Mouse (Mus musculus): ENCODE measurements around the gene Thrsp. TPM values are rescaled to one million over a fixed set of nuclear protein-coding genes. Genes with fewer than 3 reads are reported as not detected.
"Not testable (repeated sequence)": the region's sequence is repeated elsewhere in the genome, so short reads cannot be mapped to it uniquely, and the experiment has no call there.

Gene Thrsp
- total RNA-seq (2021), result 1 to 10 TPM; 4.7 to 8.4 TPM

- intact Hi-C loops (cut with DNase I), result no loop called here
- peak; percentile 81 to 82 for DNase-seq (ENCODE audit: extremely low spot score in 1 of 2, low spot score in 2 of 2)
Measured at GRCm38 (mm10) chr7:97416906-97417777, at the start of gene Thrsp. Gene Thrsp, minus strand, starts transcription at chr7:97417730.

- DNase-seq (ENCODE audit: extremely low spot score in 1 of 2, low spot score in 2 of 2), result no peak
- intact Hi-C loops (cut with DNase I), result no loop called here
Measured at GRCm38 (mm10) chr7:97455577-97455976, 38.0 kb upstream of the Thrsp start.

- no peak for DNase-seq (ENCODE audit: extremely low spot score in 1 of 2, low spot score in 2 of 2)
- intact Hi-C loops (cut with DNase I), result no loop called here
Measured at GRCm38 (mm10) chr7:97454795-97455194, 37.3 kb upstream of the Thrsp start.

- DNase-seq (ENCODE audit: extremely low spot score in 1 of 2, low spot score in 2 of 2), result peak in 1 of 2 experiments; percentile 20
- intact Hi-C loops (cut with DNase I), result no loop called here
Measured at GRCm38 (mm10) chr7:97453141-97453921, 35.8 kb upstream of the Thrsp start.

GRCm38 (mm10) chr7:97452196-97452595 is 34.7 kb upstream of the Thrsp start:
- DNase-seq (ENCODE audit: extremely low spot score in 1 of 2, low spot score in 2 of 2), result no peak
- intact Hi-C loops (cut with DNase I), result no loop called here

GRCm38 (mm10) chr7:97451023-97451422 is 33.5 kb upstream of the Thrsp start, which contains the start of gene Kctd14:
Gene Kctd14, plus strand, starts transcription at chr7:97451323.
- intact Hi-C loops (cut with DNase I); DNase-seq (ENCODE audit: extremely low spot score in 1 of 2, low spot score in 2 of 2): not testable (repeated sequence)

- intact Hi-C loops (cut with DNase I), result no loop called here
- DNase-seq (ENCODE audit: extremely low spot score in 1 of 2, low spot score in 2 of 2), result peak in 1 of 2 experiments; percentile 27
Measured at GRCm38 (mm10) chr7:97447050-97447531, 29.6 kb upstream of the Thrsp start.

- intact Hi-C loops (cut with DNase I), result no loop called here
- peak; percentile 94 to 97 for DNase-seq (ENCODE audit: extremely low spot score in 1 of 2, low spot score in 2 of 2)
Measured at GRCm38 (mm10) chr7:97446171-97446925, 28.8 kb upstream of the Thrsp start.

GRCm38 (mm10) chr7:97438986-97439385 is 21.5 kb upstream of the Thrsp start:
- DNase-seq (ENCODE audit: extremely low spot score in 1 of 2, low spot score in 2 of 2), result no peak
- intact Hi-C loops (cut with DNase I), result no loop called here

- intact Hi-C loops (cut with DNase I), result no loop called here
- no peak for DNase-seq (ENCODE audit: extremely low spot score in 1 of 2, low spot score in 2 of 2)
Measured at GRCm38 (mm10) chr7:97434517-97434916, 17.0 kb upstream of the Thrsp start.

- intact Hi-C loops (cut with DNase I); DNase-seq (ENCODE audit: extremely low spot score in 1 of 2, low spot score in 2 of 2): not testable (repeated sequence)
Measured at GRCm38 (mm10) chr7:97433517-97433916, 16.0 kb upstream of the Thrsp start.

GRCm38 (mm10) chr7:97429705-97430104 is 12.2 kb upstream of the Thrsp start:
- intact Hi-C loops (cut with DNase I), result loop anchor here (5.0 to 10.0 kb wide), 2 partner anchors 148 to 245 kb away; partner anchors contain the start of genes Aamdc and Rsf1
- DNase-seq (ENCODE audit: extremely low spot score in 1 of 2, low spot score in 2 of 2), result peak; percentile 28 to 61

GRCm38 (mm10) chr7:97427778-97428420 is 10.4 kb upstream of the Thrsp start:
- DNase-seq (ENCODE audit: extremely low spot score in 1 of 2, low spot score in 2 of 2), result no peak

GRCm38 (mm10) chr7:97427296-97427695 is 9.8 kb upstream of the Thrsp start:
- intact Hi-C loops (cut with DNase I), result loop anchor here (5.0 to 10.0 kb wide), 2 partner anchors 150 to 248 kb away; partner anchors contain the start of genes Aamdc and Rsf1
- no peak for DNase-seq (ENCODE audit: extremely low spot score in 1 of 2, low spot score in 2 of 2)

More at GRCm38 (mm10) chr7:97427778-97428420, 10.4 kb upstream of the Thrsp start:
- intact Hi-C loops (cut with DNase I), result loop anchor here (5.0 to 10.0 kb wide), 2 partner anchors 149 to 247 kb away; partner anchors contain the start of genes Aamdc and Rsf1

- no peak for DNase-seq (ENCODE audit: extremely low spot score in 1 of 2, low spot score in 2 of 2)
- intact Hi-C loops (cut with DNase I), result loop anchor here (5.0 to 10.0 kb wide), 2 partner anchors 151 to 248 kb away; partner anchors contain the start of genes Aamdc and Rsf1
Measured at GRCm38 (mm10) chr7:97426566-97426965, 9.0 kb upstream of the Thrsp start.

GRCm38 (mm10) chr7:97424621-97425245 is 7.2 kb upstream of the Thrsp start:
- peak; percentile 78 to 89 for DNase-seq (ENCODE audit: extremely low spot score in 1 of 2, low spot score in 2 of 2)
- intact Hi-C loops (cut with DNase I), result loop anchor here (2.0 to 10.0 kb wide), 3 partner anchors 56 to 250 kb away; partner anchors contain the start of genes Aamdc, Ints4 and Rsf1

GRCm38 (mm10) chr7:97423754-97424153 is 6.2 kb upstream of the Thrsp start:
- no peak for DNase-seq (ENCODE audit: extremely low spot score in 1 of 2, low spot score in 2 of 2)
- intact Hi-C loops (cut with DNase I), result loop anchor here (2.0 to 10.0 kb wide), 2 partner anchors 57 to 251 kb away; partner anchors contain the start of gene Ints4
